Mouse (Mus musculus) gastrocnemius, postnatal 10 days (tissue): ENCODE results near the gene Egfl8. TPM values are rescaled to one million over a fixed set of nuclear protein-coding genes. Genes with fewer than 3 reads are reported as not detected.

Experiments used
- DNase-seq: peaks from one replicate; pipeline ENCODE4 v3.0.0; 2021; ENCODE audit warnings: mixed read lengths
- long read RNA-seq, 2 experiments: library from polyadenylated mRNA; stranded (forward); transcript quantifications; one replicate each; pipeline ENCODE4 v2.0.0; 2021
- total RNA-seq, 2 experiments: library from RNA; stranded (reverse); gene quantifications; 2 replicates each; pipeline ENCODE4 v1.2.3; 2021

Gene Egfl8
- 10 to 100 TPM; 13.8 to 15.2 TPM for total RNA-seq
- long read RNA-seq, experiment 1, partial matches to known transcripts = 0 of 13 reads
- long read RNA-seq, experiment 1, other reads (novel, unspliced or antisense) = 13 of 13 reads
- long read RNA-seq, experiment 2, partial matches to known transcripts = 0 of 8 reads
- long read RNA-seq, experiment 2, other reads (novel, unspliced or antisense) = 5 of 8 reads

GRCm38 (mm10) chr17:34615871-34616270, at the start of gene Egfl8:
Egfl8 (minus strand) TSS chr17:34615971.
- no peak for DNase-seq

GRCm38 (mm10) chr17:34664472-34664871, 48.7 kb upstream of the Egfl8 start:
- no peak for DNase-seq

- no peak for DNase-seq
Measured at GRCm38 (mm10) chr17:34663558-34663957, 47.8 kb upstream of the Egfl8 start.

- DNase-seq = no peak
Measured at GRCm38 (mm10) chr17:34662978-34663377, 47.2 kb upstream of the Egfl8 start.

- DNase-seq = no peak
Measured at GRCm38 (mm10) chr17:34662468-34662867, 46.7 kb upstream of the Egfl8 start.

DNA sequence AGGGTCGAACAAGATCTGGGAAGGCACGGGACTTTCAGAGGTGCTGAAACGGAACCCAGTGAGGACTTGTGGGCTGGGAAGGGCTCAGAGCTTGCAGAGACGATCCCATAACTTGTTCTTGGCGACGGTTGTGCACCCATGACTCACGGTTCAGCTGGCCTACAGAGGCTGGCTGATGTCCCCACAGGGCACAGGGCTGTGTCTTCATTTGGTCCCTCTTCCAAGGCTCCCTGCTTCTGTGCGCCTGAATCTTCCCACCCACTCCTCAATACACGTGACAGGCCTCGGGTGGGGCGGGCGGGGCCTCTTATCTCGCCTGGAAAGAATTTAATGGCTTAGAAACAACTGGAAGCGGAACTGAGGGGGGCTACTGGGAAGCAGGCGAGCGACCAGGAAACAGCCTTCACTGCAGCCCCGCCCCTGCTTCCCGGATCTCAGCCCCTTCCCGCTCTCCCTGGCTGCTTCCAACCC, 45.4 kb upstream of the Egfl8 start:
- no peak for DNase-seq

DNA sequence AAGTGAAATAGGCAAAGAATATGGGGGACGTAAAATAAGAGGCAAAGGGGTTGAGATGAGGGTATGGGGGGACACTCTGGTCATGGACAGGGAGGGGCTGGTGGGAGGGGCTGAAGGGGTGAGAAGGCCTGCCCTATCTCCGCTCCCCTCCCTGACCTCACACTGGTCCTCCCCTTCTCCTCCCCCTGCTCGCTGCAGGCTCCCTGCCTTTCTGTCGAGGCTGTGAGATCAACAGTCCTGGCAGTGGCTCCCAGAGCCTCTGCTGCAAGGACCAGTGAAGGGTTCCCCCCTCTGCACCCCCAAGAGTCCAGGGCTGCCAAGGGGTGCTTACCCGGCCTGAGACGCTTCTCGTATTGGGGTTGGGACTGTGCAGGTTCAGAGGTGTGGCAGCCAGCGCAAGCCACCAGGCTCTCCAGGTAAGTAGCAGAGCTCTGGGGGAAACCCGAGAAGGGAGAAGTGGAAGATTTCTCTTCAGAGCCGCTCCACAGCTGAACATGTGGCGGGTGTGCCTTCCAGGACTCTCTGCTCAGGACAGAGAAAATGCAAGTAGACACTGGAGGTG, 44.6 kb upstream of the Egfl8 start:
- no peak for DNase-seq

DNA sequence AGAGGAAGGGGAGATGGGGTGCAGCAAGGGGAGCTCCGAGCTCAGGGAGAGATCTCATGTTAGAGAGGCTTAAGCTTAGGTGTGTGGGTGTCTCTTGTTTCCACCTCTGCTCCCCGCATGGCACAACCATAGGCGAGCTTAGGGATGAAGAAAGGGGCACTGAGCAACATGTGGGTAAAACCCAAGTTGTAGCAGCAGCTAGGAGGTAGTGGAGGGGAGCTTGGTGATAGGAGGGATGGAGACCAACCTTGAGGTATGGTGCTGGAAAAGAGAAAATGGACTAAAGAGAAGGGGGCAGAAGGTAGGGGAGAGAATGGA, 44.1 kb upstream of the Egfl8 start:
- DNase-seq = no peak

GRCm38 (mm10) chr17:34659181-34659896, 43.6 kb upstream of the Egfl8 start:
- no peak for DNase-seq

DNA sequence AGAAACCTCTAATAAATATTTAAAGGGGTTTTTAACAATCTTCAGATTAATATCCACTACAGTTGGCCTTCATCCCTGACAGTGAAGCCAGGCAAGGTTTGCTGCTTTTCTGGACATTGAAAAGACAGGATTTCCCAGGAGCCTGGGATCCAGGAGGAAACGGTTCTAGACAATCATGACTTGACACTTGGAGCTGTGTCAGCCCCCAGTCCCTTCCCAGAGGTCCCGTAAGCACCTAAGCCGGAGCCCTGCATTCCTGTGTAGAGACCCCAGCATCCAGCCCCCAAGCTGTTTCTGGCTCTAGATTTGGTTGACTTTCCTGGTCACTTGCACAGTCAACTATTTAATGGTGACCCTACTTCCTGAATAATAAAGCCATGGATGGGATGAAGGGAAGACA, 42.8 kb upstream of the Egfl8 start:
- DNase-seq = no peak

- no peak for DNase-seq
Measured at GRCm38 (mm10) chr17:34658145-34658544, 42.4 kb upstream of the Egfl8 start.

DNA sequence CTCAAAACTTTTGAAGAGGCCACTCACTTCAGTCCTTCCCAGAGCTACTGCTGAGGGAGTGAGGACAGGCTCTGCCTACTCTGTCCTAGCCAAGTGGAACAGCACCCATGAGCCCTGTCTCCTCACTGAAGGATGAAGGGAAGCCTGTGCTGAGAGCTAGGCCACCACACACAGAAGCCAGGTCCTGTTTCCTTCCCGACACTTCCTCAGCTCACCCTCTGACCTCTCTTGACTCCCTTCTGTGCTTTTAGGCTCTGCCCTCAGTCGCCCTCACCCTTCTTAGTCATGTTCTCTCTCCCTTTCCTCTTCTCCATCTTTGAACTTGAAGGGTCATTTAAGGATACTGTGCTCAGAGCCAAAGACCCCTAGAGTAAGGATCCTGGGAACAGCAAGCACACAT, 41.5 kb upstream of the Egfl8 start:
- DNase-seq = no peak

GRCm38 (mm10) chr17:34656666-34657065, 40.9 kb upstream of the Egfl8 start:
- no peak for DNase-seq

DNA sequence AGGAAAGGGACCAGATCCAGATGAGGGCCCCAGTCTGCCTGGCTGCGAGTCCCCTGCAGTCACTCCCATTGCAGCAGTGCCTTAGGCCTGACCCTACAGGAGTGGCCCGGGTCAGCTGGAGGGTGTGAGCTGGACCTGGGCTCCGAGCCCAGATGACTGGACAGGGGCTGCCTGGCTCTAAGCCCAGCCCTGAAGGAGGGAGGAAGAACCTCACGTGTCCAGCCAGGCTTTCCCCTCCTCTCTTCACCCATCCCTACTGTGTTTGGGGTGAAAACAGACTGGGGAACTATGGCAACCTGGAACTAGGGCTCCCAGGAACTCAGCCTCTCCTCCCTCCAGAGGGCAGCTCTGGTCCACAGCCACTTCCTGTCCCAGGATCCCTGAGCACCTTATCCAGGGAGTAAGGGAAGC, 39.8 kb upstream of the Egfl8 start:
- DNase-seq = peak; percentile 83

DNA sequence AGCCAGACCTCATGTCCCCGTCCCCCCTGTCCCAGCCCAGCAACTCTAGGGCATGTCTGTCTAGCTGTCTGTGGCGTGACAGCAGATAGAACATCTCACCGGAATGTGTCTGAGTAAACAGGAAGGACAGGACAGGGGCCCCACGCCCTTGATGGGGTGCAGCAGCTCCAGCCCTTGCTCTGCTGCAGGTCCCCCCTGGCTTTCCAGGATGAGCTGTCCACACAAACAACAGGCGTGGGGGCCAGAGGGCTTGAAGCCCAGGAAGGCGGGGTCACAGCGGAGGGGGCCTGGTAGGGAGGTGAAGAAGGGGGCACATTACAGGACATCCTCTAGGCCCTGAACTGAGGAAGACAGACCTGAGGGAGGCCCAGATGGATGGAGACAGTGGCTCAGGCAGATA, 39.4 kb upstream of the Egfl8 start:
- peak; percentile 62 for DNase-seq

DNA sequence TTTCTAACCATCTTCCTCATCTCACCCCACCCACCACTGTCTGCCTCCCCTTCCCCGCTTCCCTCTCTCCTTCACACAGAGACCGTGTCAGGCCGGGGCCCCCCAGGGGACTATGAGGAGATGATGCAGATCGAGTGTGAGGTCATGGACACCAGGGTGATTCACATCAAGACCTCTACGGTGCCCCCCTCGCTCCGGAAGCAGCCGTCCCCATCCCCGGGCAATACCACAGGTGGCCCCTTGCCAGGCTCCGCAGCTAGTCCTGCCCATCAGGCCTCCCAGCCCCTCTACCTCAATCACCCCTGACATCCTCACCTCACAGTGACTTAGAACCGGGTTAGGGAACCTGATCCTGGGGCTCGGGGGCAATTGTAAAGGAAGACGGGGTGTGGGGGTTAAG, 38.6 kb upstream of the Egfl8 start:
- peak; percentile 53 for DNase-seq

GRCm38 (mm10) chr17:34653746-34654285, 38.0 kb upstream of the Egfl8 start:
- peak; percentile 74 for DNase-seq

DNA sequence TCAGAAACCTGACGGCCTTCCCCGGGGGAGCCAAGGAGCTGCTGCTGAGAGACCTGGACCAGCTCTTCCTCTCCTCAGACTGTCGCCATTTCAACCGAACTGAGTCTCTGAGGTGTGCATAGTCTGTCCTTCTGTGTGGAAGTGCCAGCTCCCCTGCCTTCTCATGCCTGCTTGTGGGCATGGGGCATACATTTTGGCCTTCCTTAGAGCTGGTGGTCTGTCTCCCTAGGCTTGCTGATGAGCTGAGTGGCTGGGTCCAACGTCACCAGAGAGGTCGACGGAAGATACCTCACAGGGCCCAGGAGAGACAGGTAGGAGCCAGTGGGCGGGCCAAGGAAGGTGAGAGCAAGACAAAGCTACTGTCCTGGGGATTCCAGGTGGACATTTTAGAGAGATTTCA, 37.2 kb upstream of the Egfl8 start:
- no peak for DNase-seq

DNA sequence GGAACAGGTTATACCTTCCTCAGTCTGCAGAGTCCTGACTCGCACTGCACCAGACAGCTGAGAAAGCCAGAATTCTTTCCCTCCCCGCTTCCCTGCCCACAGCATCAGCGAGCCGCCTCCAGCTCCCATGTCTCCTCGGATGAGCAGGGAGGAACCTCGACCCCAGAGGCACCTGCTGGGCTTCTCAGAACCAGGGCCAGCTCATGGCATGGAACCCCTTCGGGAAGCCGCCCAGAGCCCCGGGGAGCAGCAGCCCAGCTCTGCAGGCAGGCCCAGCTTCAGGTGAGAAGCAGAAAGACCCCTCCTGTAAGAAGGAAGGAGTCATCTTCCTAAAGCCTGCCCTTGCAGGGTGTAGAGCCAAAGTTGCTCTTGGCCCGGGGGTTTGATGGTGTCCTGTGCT, 36.8 kb upstream of the Egfl8 start:
- DNase-seq = no peak

DNA sequence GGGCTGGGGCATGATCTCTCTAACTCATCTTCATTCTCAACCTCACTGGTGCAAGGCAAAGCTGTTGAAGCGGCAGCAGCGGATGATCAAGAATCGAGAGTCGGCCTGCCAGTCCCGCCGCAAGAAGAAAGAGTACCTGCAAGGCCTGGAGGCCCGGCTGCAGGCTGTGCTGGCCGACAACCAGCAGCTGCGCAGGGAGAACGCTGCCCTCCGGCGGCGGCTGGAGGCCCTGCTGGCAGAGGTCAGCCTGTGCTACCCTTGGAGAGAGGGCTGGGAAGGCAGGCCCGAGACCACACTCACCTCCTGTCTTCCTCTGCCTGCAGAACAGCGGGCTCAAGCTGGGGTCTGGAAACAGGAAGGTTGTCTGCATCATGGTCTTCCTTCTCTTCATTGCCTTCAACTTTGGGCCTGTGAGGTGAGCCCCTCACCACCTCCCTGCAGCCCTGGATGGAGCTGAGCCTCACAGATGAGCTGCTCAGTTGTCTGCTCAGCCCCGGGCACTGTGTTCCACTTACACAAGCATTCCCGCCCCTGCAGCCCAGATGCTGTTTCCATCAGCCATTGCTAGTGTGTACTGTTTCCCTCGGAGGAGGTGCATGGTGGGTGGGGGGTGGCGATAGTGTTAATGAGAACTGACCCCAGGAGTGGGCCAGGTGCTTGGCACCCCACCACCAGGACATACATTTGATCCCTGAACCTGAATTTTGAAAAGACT, 35.9 kb upstream of the Egfl8 start:
- no peak for DNase-seq

GRCm38 (mm10) chr17:34650781-34651180, 35.0 kb upstream of the Egfl8 start:
- DNase-seq = no peak

GRCm38 (mm10) chr17:34649106-34649864, 33.5 kb upstream of the Egfl8 start:
- no peak for DNase-seq
